Mouse (Mus musculus): ENCODE measurements around the gene Ttc39a.

The Ttc39a gene

GRCm38 (mm10) chr4:109421608-109422007, 15.2 kb downstream of the Ttc39a start:
- no peak for DNase-seq

GRCm38 (mm10) chr4:109422436-109422835, 16.0 kb downstream of the Ttc39a start:
- peak; percentile 57 for DNase-seq

- no peak for DNase-seq
These were observed 17.0 kb downstream of the Ttc39a start for GRCm38 (mm10) chr4:109423438-109423837.

- DNase-seq: no peak
These were observed 20.6 kb downstream of the Ttc39a start for GRCm38 (mm10) chr4:109427058-109427457.

GRCm38 (mm10) chr4:109430250-109430649, 23.8 kb downstream of the Ttc39a start:
- DNase-seq: no peak

GRCm38 (mm10) chr4:109430854-109431253, 24.4 kb downstream of the Ttc39a start:
- DNase-seq: peak; percentile 64

- no peak for DNase-seq
These were observed 26.4 kb downstream of the Ttc39a start for GRCm38 (mm10) chr4:109432668-109433375.

- peak; percentile 50 for DNase-seq
These were observed 27.2 kb downstream of the Ttc39a start for GRCm38 (mm10) chr4:109433641-109434040.

- DNase-seq: no peak
These were observed 27.8 kb downstream of the Ttc39a start for GRCm38 (mm10) chr4:109434256-109434655.

GRCm38 (mm10) chr4:109437913-109438878, 31.8 kb downstream of the Ttc39a start:
- DNase-seq: peak; percentile 75

GRCm38 (mm10) chr4:109439101-109439500, 32.7 kb downstream of the Ttc39a start:
- DNase-seq: no peak

GRCm38 (mm10) chr4:109439825-109440248, 33.4 kb downstream of the Ttc39a start:
- DNase-seq: no peak

- DNase-seq: no peak
These were observed 34.0 kb downstream of the Ttc39a start for GRCm38 (mm10) chr4:109440381-109440780.

- DNase-seq: no peak
These were observed 34.6 kb downstream of the Ttc39a start for GRCm38 (mm10) chr4:109441000-109441399.

GRCm38 (mm10) chr4:109442126-109442525, 35.7 kb downstream of the Ttc39a start:
- no peak for DNase-seq

GRCm38 (mm10) chr4:109442649-109443048, 36.2 kb downstream of the Ttc39a start:
- DNase-seq: no peak

- DNase-seq: no peak
These were observed 38.0 kb downstream of the Ttc39a start for GRCm38 (mm10) chr4:109444471-109444870.

GRCm38 (mm10) chr4:109444951-109445350, 38.5 kb downstream of the Ttc39a start:
- DNase-seq: no peak

GRCm38 (mm10) chr4:109445397-109445796, 39.0 kb downstream of the Ttc39a start:
- no peak for DNase-seq

GRCm38 (mm10) chr4:109445956-109446355, 39.5 kb downstream of the Ttc39a start:
- no peak for DNase-seq

GRCm38 (mm10) chr4:109448531-109448930, 42.1 kb downstream of the Ttc39a start:
- no peak for DNase-seq

GRCm38 (mm10) chr4:109456821-109457220, 50.4 kb downstream of the Ttc39a start:
- DNase-seq: no peak

GRCm38 (mm10) chr4:109460421-109461179, 54.2 kb downstream of the Ttc39a start:
- DNase-seq: no peak
